Mouse (Mus musculus) limb, embryonic 10.5 days (tissue): Measurements from ENCODE around the gene Gm17617. TPM values are rescaled to one million over a fixed set of nuclear protein-coding genes. Genes with fewer than 3 reads are reported as not detected.

Source experiments
- DNase-seq: peaks from one replicate; pipeline ENCODE4 v3.0.0-alpha.2; 2017; ENCODE audit warnings: low spot score
- H3K27ac ChIP-seq: fragments of 300-500 bp; sonication (generic); 2 replicates; pipeline ENCODE4 v1.5.1; 2016; ENCODE audit warnings: mild to moderate bottlenecking
- H3K27me3 ChIP-seq: fragments of 300-500 bp; sonication (generic); 2 replicates; pipeline ENCODE4 v1.6.1; 2016; ENCODE audit warnings: low read depth, mild to moderate bottlenecking; ENCODE audit not compliant: poor library complexity, severe bottlenecking
- H3K36me3 ChIP-seq: fragments of 300-500 bp; sonication (generic); 2 replicates; pipeline ENCODE4 v1.6.1; 2016; ENCODE audit warnings: mild to moderate bottlenecking, moderate library complexity
- H3K4me1 ChIP-seq: fragments of 300-500 bp; sonication (generic); 2 replicates; pipeline ENCODE4 v1.6.1; 2016
- H3K4me3 ChIP-seq: fragments of 300-500 bp; sonication (generic); 2 replicates; pipeline ENCODE4 v1.5.1; 2016; ENCODE audit warnings: mild to moderate bottlenecking, moderate library complexity
- H3K9me3 ChIP-seq: fragments of 300-500 bp; sonication (generic); replicated peaks from 2 replicates; pipeline ENCODE4 v1.6.1; 2016; ENCODE audit warnings: mild to moderate bottlenecking
- WGBS: fragments of 180-500 bp; shearing (Covaris S2); methylation state at CpG from one replicate; pipeline ENCODE4 v1.1.7; 2016; 5-methylcytosine and 5-hydroxymethylcytosine counted together
- polyA plus RNA-seq: library from polyadenylated mRNA; unstranded; fragments of >200 nt; fragmentation: Nextera tagmentation; extraction: Ambion mirVana; gene quantifications from 2 replicates; pipeline ENCODE4 v1.2.1, GENCODE M21; 2016

The Gm17617 gene
- polyA plus RNA-seq, 1 experiment from 2014 or later, result not detected

DNA sequence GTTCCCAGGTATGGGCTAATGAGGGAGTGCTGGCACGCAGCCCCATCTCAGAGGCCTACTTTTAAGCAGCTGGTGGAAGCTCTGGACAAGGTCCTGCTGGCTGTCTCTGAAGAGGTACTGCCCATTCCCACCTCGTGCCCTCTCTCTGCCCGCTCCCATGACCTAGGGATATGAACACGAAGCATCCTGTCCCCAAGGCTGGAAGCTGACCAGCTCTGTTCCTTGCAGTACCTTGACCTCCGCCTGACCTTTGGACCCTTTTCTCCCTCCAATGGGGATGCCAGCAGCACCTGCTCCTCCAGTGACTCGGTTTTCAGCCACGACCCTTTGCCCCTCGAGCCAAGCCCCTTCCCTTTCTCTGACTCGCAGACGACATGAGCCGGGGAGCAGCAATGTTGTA, 34.5 kb upstream of the Gm17617 start:
- Histone ChIP-seq H3K27me3 (no peaks in the 10 kb centered on the region), H3K27ac (no peak overlapping the region), H3K4me3 (no peak overlapping the region), H3K36me3 (no peaks in the 10 kb centered on the region), H3K4me1 (peaks cover 23% of the 10 kb centered on the region), H3K9me3 (no peaks in the 10 kb centered on the region)
- WGBS, result 87% methylated on average over 11 of the region's 11 CpGs
- no peak for DNase-seq

DNA sequence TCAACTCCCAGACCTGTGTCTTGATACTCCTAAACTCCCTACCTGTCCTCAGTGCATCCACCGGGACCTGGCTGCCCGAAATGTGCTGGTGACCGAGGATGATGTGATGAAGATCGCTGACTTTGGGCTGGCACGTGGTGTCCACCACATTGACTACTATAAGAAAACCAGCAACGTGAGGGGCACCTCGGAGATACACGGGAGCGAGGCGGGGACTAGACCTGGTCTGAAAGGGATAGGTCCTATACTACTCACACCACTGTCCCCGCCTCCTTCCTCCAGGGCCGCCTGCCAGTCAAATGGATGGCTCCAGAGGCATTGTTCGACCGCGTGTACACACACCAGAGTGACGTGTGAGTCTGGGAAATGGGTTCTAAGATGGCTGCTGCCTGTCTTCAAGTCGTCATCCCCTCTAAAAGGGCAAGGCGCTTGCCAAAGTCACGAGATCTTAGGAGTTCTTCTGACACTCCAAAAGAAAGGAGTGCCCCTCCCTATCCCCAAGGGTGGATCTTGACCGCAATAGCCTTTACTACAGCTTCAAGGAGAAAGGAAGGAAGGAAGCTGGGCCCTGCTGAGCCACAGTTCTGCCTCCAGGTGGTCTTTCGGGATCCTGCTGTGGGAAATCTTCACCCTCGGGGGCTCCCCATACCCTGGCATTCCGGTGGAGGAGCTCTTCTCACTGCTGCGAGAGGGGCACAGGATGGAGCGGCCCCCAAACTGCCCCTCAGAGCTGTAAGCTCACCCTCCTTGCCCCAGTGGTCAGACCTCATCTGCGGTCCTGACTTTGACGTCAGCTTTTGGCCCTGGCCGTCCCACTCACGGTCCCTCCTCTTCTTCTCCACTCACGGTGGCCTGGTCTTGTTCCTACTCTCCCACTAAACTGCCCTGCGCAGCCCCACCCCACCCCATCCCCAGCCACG, 33.7 kb upstream of the Gm17617 start:
- Histone ChIP-seq H3K4me3 (no peak overlapping the region), H3K36me3 (no peaks in the 10 kb centered on the region), H3K9me3 (no peaks in the 10 kb centered on the region), H3K4me1 (peaks cover 16% of the 10 kb centered on the region), H3K27me3 (no peaks in the 10 kb centered on the region), H3K27ac (no peak overlapping the region)
- WGBS, result 88% methylated on average over 32 of the region's 32 CpGs
- no peak for DNase-seq

DNA sequence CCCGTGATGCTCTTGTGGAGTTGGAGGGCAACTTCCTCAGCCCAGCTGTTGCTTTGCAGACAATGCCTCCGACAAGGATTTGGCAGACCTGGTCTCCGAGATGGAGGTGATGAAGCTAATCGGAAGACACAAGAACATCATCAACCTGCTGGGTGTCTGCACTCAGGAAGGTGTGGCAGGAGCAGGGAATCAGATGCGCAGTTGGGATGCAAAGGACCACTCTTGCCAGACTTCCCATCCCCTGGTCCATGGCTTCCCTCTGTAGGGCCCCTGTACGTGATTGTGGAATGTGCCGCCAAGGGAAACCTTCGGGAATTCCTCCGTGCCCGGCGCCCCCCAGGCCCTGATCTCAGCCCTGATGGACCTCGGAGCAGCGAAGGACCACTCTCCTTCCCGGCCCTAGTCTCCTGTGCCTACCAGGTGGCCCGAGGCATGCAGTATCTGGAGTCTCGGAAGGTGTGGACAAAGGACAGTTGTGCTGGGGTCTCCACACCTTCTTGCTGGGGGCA, 32.5 kb upstream of the Gm17617 start:
- Histone ChIP-seq H3K4me3 (no peak overlapping the region), H3K9me3 (no peaks in the 10 kb centered on the region), H3K36me3 (no peaks in the 10 kb centered on the region), H3K27me3 (no peaks in the 10 kb centered on the region), H3K27ac (no peak overlapping the region), H3K4me1 (peaks cover 7% of the 10 kb centered on the region)
- WGBS, result 93% methylated on average over 16 of the region's 16 CpGs
- DNase-seq, result no peak

DNA sequence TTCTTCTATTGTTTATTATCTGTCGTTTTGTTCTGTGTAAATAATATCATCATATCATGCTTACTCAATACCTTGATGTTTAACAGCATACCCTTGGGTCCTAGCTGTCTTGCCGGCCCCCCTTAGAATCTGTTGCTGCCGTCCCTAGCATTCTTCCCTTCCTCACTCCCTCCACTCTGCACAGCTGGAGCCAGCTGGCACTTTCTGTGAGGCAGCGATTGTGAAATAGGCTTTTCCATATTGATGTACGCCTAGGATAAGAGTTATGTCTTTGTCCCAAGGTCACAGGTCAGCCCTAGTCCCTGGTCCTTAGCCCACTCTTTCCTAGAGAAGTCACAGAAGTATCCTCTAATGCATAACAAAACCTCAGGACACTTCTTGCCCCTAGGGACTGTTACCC, 30.2 kb upstream of the Gm17617 start:
- Histone ChIP-seq H3K27me3 (no peaks in the 10 kb centered on the region), H3K4me1 (no peaks in the 10 kb centered on the region), H3K4me3 (no peak overlapping the region), H3K9me3 (no peaks in the 10 kb centered on the region), H3K27ac (no peak overlapping the region), H3K36me3 (no peaks in the 10 kb centered on the region)
- 82% methylated on average over 5 of the region's 5 CpGs for WGBS
- DNase-seq, result no peak

DNA sequence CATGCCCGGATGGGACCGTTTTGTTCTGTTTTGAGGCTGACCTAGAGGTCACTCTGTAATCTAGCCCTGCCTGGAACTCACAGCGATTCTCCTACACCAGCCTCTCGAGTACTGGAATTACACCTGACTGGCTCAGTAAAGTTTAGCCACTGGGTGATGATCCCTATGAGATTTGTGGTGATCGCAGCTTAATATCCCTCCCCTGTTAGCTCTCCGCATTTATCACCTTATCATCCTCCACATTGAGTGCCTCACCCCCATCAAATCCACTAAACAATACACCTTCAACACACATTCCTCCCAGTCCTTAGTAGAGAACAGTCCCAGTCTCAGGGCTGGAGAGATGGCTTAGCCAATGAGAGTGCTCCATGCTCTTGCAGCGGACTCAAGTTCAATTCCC, 29.0 kb upstream of the Gm17617 start:
- no peak overlapping the region for H3K27ac ChIP-seq
- no peak overlapping the region for H3K4me3 ChIP-seq
- 56% methylated on average over 7 of the region's 7 CpGs for WGBS
- DNase-seq, result no peak
- H3K9me3 ChIP-seq, result no peaks in the 10 kb centered on the region
- H3K27me3 ChIP-seq, result no peaks in the 10 kb centered on the region
- H3K36me3 ChIP-seq, result no peaks in the 10 kb centered on the region
- H3K4me1 ChIP-seq, result no peaks in the 10 kb centered on the region

DNA sequence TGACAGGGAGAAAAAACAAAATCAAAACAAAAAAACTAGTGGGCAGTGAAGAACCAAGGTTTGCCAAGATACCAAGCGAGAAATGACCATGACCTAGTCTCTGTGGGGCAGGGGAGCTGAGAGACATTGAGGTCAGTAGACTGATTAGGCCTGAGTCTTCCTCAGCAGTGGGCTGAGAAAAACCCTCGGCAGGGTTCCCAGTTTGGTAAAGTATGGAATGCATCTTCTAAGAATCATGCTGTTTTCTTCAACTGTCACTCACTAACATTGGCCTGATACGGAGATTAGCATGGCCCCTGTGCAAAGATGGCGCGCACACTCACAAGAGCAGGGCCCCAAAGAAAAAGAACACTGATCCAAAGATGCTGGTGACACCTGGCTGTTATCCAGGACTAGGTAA, 20.6 kb upstream of the Gm17617 start:
- Histone ChIP-seq H3K27me3 (peaks cover 52% of the 10 kb centered on the region), H3K36me3 (no peaks in the 10 kb centered on the region), H3K4me1 (peaks cover 11% of the 10 kb centered on the region), H3K9me3 (no peaks in the 10 kb centered on the region), H3K4me3 (no peak overlapping the region), H3K27ac (no peak overlapping the region)
- DNase-seq, result no peak
- 94% methylated on average over 5 of the region's 5 CpGs for WGBS

DNA sequence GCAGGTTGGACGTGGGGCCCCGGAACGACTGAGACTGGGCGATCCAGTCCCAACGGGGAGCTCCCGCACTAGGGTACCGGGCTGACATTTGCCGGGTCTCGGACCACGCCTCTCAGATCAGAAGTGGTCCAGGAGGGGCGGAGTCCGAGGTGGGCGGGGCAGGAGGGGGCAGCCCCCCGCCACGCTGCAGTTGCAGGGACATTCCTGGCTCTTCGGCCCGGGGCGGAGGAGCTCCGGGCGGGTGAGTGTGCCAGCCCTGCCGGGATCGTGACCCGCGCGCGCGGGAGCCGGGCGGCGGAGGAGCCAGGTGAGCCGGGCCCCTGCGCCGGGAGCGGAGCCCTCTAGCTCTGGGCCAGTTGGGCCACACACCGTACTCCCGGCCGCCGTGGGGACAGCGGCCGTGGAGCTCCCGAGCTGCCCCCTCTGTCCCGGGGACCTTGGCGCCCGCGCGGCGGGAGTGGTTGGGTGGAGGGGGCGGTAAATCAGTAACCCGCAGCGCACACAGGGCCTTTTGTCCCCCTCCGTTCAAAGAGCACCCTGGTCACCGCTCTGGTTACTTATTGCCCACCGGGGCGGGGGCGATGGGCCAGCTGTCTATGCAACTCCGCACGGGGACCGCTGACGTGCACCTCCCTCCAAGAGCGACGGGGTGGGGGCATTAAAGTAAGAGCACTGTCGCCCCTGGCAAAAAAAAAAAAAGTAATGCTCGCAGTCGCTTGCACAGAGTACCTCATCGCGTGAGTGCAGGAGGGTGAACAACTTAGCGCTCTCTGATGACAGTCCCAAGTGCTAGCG, 19.5 kb upstream of the Gm17617 start, which contains the start of gene Fgfr4:
TSS of gene Fgfr4 (plus strand) at position 20 of the 795 bp plus-strand sequence.
- WGBS, result 1% methylated on average over 65 of the region's 68 CpGs
- peak within 1 kb of the TSS; percentile 73 for H3K27ac ChIP-seq

DNA sequence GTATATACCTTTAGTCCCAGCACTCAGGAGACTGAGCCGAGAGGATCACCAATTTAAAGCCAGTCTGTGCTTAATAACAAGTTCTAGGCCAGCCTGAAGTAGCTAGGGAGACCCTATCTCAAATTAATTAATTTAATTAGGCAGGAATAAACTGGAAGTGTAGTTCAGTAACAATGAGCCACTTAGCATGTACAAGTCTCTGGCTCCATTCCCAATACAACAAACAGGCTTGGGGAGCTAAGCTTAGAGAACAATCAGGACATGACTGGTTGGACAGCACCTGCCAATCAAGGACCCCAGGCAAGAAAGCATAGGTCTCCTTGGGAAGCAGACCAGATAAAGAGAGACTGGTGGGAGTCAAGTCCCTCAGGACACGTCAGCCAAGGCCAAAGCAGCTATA, 6.9 kb upstream of the Gm17617 start:
- DNase-seq, result no peak
- H3K4me1 ChIP-seq, result peaks cover under 1% of the 10 kb centered on the region; the same call in 1 of the 2 replicates
- no peak overlapping the region for H3K4me3 ChIP-seq
- 79% methylated on average over 2 of the region's 2 CpGs for WGBS
- H3K27ac ChIP-seq, result no peak overlapping the region
- H3K36me3 ChIP-seq, result no peaks in the 10 kb centered on the region
- no peaks in the 10 kb centered on the region for H3K9me3 ChIP-seq
- H3K27me3 ChIP-seq, result no peaks in the 10 kb centered on the region

More for the DNA sequence above, 19.5 kb upstream of the Gm17617 start, which contains the start of gene Fgfr4:
- peak; percentile 73 for DNase-seq
- Histone ChIP-seq H3K9me3 (no peaks in the 10 kb centered on the region), H3K4me1 (peaks cover 11% of the 10 kb centered on the region), H3K27me3 (peaks cover 52% of the 10 kb centered on the region), H3K36me3 (no peaks in the 10 kb centered on the region), H3K4me3 (peak within 1 kb of the TSS; percentile 69)

DNA sequence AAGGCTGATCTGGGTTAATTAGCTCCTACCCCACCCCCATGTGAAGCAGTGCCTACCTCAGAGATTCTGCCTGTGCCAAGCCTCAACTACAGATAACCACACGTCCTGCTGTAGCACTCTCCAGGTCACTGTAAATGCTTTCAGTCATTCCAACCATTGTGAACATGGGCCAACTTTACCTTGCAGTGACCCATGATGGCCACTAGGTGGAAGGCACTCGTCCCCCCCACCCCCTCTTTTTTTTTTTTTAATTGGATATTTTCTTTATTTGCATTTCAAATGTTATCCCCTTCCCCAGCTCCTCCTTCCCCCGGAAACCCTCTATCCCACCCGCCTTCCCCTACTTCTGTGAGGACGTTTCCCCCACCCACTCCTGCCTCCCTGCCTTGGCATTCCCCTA, 2.0 kb upstream of the Gm17617 start:
- DNase-seq, result no peak
- 4% methylated on average over 5 of the region's 5 CpGs for WGBS

DNA sequence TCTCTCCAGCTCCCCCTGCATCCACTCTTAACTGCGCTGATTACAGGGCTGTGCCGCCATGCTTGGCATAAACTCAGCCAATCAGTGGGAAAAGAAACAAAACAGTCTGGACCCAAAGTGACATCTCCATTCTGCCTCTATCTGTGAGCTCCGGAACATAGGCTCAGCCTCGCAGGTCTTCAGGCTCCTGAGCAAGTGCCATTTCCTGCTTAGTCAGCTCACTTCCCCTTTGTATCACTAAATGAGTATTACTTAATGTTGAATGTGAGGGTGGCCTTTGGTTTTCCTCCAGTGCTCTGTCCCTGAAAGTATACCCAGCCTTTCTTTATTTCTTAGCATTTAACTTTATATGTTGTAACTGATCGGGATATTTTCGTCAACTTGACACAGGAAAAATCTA, 8.4 kb downstream of the Gm17617 start:
- H3K36me3 ChIP-seq, result peaks cover 82% of the 10 kb centered on the region
- 93% methylated on average over 6 of the region's 6 CpGs for WGBS

More for the DNA sequence above, 2.0 kb upstream of the Gm17617 start:
- Histone ChIP-seq H3K27me3 (no peaks in the 10 kb centered on the region), H3K27ac (no peak overlapping the region), H3K9me3 (no peaks in the 10 kb centered on the region), H3K4me1 (peaks cover 2% of the 10 kb centered on the region; the same call in 1 of the 2 replicates), H3K4me3 (no peak overlapping the region), H3K36me3 (peaks cover 38% of the 10 kb centered on the region)

DNA sequence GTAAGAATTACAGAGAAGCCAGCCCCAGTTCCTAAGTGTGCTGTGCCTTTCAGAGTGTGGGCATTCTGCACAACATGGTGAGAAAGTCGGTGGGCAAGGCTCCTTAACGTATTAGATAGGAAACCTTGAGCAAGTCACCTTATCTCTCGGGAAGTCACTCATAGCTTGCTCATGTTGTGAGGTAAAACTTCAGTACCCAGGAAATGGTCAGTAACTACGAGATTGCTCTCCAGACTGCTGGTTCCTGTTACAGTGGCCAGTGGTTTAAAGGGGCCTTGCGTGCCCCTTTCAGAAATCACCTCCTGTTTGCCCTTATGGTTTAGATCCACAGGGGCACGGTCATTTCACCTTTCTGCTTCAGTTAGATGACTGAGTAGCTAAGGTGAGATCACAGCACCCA, 19.0 kb downstream of the Gm17617 start:
- Histone ChIP-seq H3K4me3 (no peak overlapping the region), H3K4me1 (no peaks in the 10 kb centered on the region), H3K36me3 (peaks cover 77% of the 10 kb centered on the region), H3K27me3 (no peaks in the 10 kb centered on the region), H3K27ac (no peak overlapping the region), H3K9me3 (no peaks in the 10 kb centered on the region)
- 87% methylated on average over 6 of the region's 6 CpGs for WGBS
- no peak for DNase-seq

More for the DNA sequence above, 8.4 kb downstream of the Gm17617 start:
- no peaks in the 10 kb centered on the region for H3K9me3 ChIP-seq
- H3K4me3 ChIP-seq, result no peak overlapping the region
- DNase-seq, result no peak
- H3K4me1 ChIP-seq, result no peaks in the 10 kb centered on the region
- H3K27ac ChIP-seq, result no peak overlapping the region
- H3K27me3 ChIP-seq, result no peaks in the 10 kb centered on the region

DNA sequence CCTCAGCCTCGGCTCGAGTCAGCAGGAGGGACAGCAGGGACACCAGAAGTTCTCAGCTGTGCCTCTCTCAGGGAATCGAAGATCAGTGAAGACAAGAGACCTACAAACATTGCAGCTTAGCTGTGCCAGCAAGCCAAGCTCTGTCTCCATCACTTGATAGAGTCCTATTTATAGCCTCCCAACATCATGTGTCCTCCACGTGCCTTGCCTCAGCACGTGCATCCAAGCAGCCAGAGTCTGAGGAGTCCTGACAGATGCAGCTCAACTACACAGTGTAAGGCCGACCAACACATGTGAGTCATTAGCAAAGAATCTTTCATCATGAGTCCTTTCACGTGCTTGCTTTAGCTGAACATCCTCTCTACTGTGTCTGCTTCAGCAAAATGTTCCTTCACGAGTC, 25.7 kb downstream of the Gm17617 start:
- 84% methylated on average over 8 of the region's 8 CpGs for WGBS
- Histone ChIP-seq H3K27me3 (no peaks in the 10 kb centered on the region), H3K36me3 (peaks cover 33% of the 10 kb centered on the region), H3K9me3 (no peaks in the 10 kb centered on the region), H3K27ac (no peak overlapping the region), H3K4me1 (peaks cover 10% of the 10 kb centered on the region), H3K4me3 (no peak overlapping the region)
- peak; percentile 23 for DNase-seq

DNA sequence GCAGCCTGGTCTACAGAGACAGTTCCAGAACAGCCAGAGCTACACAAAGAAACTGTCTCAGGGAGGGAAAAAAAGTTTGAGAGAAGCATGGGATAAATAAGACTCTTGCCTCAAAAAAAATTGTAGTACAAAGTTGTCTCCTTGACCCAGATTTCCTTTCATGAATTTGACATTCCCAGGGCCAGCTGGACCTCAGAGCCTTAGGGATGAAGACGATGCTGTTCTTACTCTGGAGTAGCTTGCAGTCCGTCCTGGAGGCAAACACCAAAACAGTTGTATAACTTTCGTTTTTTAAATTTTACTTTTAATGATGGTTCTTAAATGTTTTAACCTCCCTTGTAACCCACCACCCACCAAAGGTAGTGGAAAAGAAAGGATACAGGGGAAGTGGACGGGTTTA, 26.2 kb downstream of the Gm17617 start:
- WGBS, result 90% methylated on average over 4 of the region's 4 CpGs
- Histone ChIP-seq H3K4me1 (peaks cover 10% of the 10 kb centered on the region), H3K9me3 (no peaks in the 10 kb centered on the region), H3K36me3 (peaks cover 29% of the 10 kb centered on the region), H3K27me3 (no peaks in the 10 kb centered on the region), H3K4me3 (no peak overlapping the region), H3K27ac (no peak overlapping the region)
- DNase-seq, result no peak
